Mouse (Mus musculus) megakaryocyte progenitor cell, adult 5-6 weeks (primary cell): ENCODE data around the gene Psrc1. TPM values are rescaled to one million over a fixed set of nuclear protein-coding genes. Genes with fewer than 3 reads are reported as not detected.

Source experiments
- ATAC-seq: replicated peaks from 2 replicates; pipeline ENCODE4 v1.8.0; 2016; ENCODE audit warnings: mild to moderate bottlenecking, moderate TSS enrichment, inconsistent platforms; ENCODE audit not compliant: poor library complexity
- total RNA-seq, 2 experiments: library from RNA; stranded (forward) in 1 of 2; stranded (reverse) in 1 of 2; fragments of 157-497, 149-512 nt in 1 of 2; fragments of 200-1000 nt in 1 of 2; gene quantifications; 2 replicates each; pipeline versions ENCODE4 v1.2.3 to v1.2.4; 2015 to 2017

The Psrc1 gene
- total RNA-seq, 2 experiments from 2014 or later: 10.2 to 10.3 TPM

- ATAC-seq: no peak
These were observed 786 bp downstream of the Psrc1 start for GRCm38 (mm10) chr3:108384425-108384824.

- ATAC-seq: no peak
These were observed 2.5 kb downstream of the Psrc1 start for GRCm38 (mm10) chr3:108386186-108386585.

GRCm38 (mm10) chr3:108389111-108389545, 5.5 kb downstream of the Psrc1 start:
- peak; percentile 99 for ATAC-seq

- no peak for ATAC-seq
These were observed 8.7 kb downstream of the Psrc1 start for GRCm38 (mm10) chr3:108392299-108392698.

- ATAC-seq: no peak
These were observed 9.2 kb downstream of the Psrc1 start for GRCm38 (mm10) chr3:108392793-108393192.

GRCm38 (mm10) chr3:108398281-108398680, 14.6 kb downstream of the Psrc1 start:
- ATAC-seq: no peak

- no peak for ATAC-seq
These were observed 16.8 kb downstream of the Psrc1 start for GRCm38 (mm10) chr3:108400442-108400841.

- peak; percentile 99 for ATAC-seq
These were observed 18.3 kb downstream of the Psrc1 start for GRCm38 (mm10) chr3:108401692-108402527.

GRCm38 (mm10) chr3:108402528-108402920, 18.9 kb downstream of the Psrc1 start:
- no peak for ATAC-seq

- ATAC-seq: no peak
These were observed 22.1 kb downstream of the Psrc1 start for GRCm38 (mm10) chr3:108405536-108406305.

- ATAC-seq: no peak
These were observed 22.8 kb downstream of the Psrc1 start for GRCm38 (mm10) chr3:108406306-108406885.

GRCm38 (mm10) chr3:108408517-108409008, 24.9 kb downstream of the Psrc1 start:
- no peak for ATAC-seq

- ATAC-seq: no peak
These were observed 26.2 kb downstream of the Psrc1 start for GRCm38 (mm10) chr3:108409656-108410358.

- no peak for ATAC-seq
These were observed 26.7 kb downstream of the Psrc1 start for GRCm38 (mm10) chr3:108410359-108410714.

GRCm38 (mm10) chr3:108411026-108411753, 27.6 kb downstream of the Psrc1 start:
- no peak for ATAC-seq

GRCm38 (mm10) chr3:108411754-108412121, 28.1 kb downstream of the Psrc1 start:
- ATAC-seq: no peak

GRCm38 (mm10) chr3:108413634-108414360, 30.2 kb downstream of the Psrc1 start:
- ATAC-seq: no peak

- peak; percentile 12 for ATAC-seq
These were observed 31.5 kb downstream of the Psrc1 start, which contains the start of gene Celsr2 for GRCm38 (mm10) chr3:108414857-108415830. Gene Celsr2, minus strand, starts transcription at chr3:108415552.
